Mouse (Mus musculus): ENCODE data around the gene Gm10382. TPM values are rescaled to one million over a fixed set of nuclear protein-coding genes. Genes with fewer than 3 reads are reported as not detected.
"Not testable (repeated sequence)": the region's sequence is repeated elsewhere in the genome, so short reads cannot be mapped to it uniquely, and the experiment has no call there.

Gene Gm10382
- polyA plus RNA-seq, 1 experiment from 2014 or later: 0.35 TPM

DNA sequence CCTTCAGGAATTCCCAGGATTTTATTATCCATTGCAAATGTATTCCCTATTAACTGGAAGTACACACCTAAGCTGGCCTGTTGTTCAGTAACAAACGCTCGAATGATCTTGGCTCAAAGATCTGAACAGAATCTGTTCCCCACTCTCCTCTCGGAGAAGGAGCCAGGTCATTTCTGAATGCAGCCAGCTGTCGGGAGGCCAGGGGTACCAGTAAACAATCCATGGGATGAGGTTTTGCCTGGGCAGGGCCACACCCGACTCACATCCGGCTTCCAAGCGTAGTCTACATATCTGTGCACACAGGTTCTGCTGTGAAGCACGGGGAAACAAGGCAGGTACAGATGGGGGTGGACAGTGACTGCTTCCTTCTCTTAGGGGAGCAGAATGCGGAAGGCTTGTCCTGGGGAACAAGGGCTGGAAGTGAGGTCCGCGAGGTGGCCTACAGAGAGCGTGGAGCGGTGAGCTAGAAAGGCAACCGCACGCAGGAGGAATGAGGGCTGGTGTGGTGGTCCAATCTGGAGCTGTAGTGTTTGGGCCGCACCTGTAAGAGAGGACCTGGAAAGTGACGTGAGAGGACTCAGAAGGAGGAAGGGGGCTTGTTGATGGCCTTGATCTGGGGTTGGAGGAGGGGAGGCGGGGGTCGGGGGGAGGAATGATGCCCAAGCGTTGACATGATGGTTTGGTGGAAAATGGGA lies 17.3 kb downstream of the Gm10382 start:
- WGBS (ENCODE audit: insufficient replicate concordance): under 1% methylated on average over 20 of the region's 20 CpGs
- Histone ChIP-seq H3K36me3 (replicated peaks) (no peaks in the 10 kb centered on the region), H3K9ac (peak overlapping the region; percentile 64), H3K4me1 (replicated peaks) (peaks cover 68% of the 10 kb centered on the region), H3K27me3 (peaks cover 16% of the 10 kb centered on the region), H3K4me3 (replicated peaks) (peak overlapping the region; percentile 65), H3K9me3 (replicated peaks) (no peaks in the 10 kb centered on the region), H3K4me2 (peak overlapping the region; percentile 96), H3K27ac (replicated peaks) (peak overlapping the region; percentile 88)
- peak; percentile 41 for ATAC-seq (ENCODE audit: insufficient read depth)

- peaks cover 68% of the 10 kb centered on the region for H3K4me1 ChIP-seq (replicated peaks)
- no peaks in the 10 kb centered on the region for H3K36me3 ChIP-seq (replicated peaks)
- no peak for ATAC-seq (ENCODE audit: insufficient read depth)
- 45% methylated on average over 13 of the region's 13 CpGs for WGBS (ENCODE audit: insufficient replicate concordance)
- H3K27me3 ChIP-seq: peaks cover 10% of the 10 kb centered on the region
- H3K9me3 ChIP-seq (replicated peaks): no peaks in the 10 kb centered on the region
- H3K27ac ChIP-seq (replicated peaks): peak overlapping the region; percentile 88
- peak overlapping the region; percentile 65 for H3K4me3 ChIP-seq (replicated peaks)
- H3K9ac ChIP-seq: peak overlapping the region; percentile 64
- peak overlapping the region; percentile 96 for H3K4me2 ChIP-seq
Observed at GRCm38 (mm10) chr5:125407020-125407830, 18.1 kb downstream of the Gm10382 start.

DNA sequence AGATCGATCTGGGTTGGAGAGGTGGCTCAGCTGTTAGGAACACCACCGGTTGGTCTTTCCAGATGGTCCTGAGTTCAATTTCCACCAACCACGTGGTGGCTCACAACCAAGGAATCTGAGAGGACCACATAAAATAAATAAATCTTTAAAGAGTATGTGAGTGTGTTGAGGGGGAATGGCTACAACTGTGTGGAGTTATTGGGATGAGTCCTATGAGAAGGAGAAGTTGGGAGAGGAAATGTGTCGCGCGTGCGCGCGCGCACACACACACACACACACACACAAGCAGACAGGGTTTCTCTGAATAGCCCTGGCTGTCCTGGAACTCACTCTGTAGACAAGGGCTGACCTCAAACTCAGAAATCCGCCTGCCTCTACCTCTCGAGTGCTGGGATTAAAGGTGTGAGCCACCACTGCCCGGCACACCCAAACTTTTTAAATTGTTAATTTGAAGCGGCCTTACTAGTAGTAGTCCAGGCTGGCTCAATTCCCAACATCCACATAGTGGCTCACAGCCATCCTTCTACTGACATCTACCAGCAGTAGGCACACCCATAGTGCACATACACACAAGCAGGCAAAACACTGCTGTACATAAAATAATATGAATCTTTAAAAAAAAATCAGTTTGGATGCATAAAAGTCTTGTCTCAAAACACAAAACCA lies 18.9 kb downstream of the Gm10382 start:
- 42% methylated on average over 14 of the region's 14 CpGs for WGBS (ENCODE audit: insufficient replicate concordance)
- H3K4me1 ChIP-seq (replicated peaks): peaks cover 63% of the 10 kb centered on the region
- peak overlapping the region; percentile 62 for H3K27ac ChIP-seq (replicated peaks)
- H3K27me3 ChIP-seq: peaks cover 2% of the 10 kb centered on the region
- no peaks in the 10 kb centered on the region for H3K9me3 ChIP-seq (replicated peaks)
- peaks cover 1% of the 10 kb centered on the region; the same call in 1 of the 2 replicates for H3K36me3 ChIP-seq (replicated peaks)
- no peak for ATAC-seq (ENCODE audit: insufficient read depth)
- peak overlapping the region; percentile 96 for H3K4me2 ChIP-seq
- no peak overlapping the region for H3K9ac ChIP-seq
- peak overlapping the region; percentile 51; the same call in 1 of the 2 replicates for H3K4me3 ChIP-seq (replicated peaks)

DNA sequence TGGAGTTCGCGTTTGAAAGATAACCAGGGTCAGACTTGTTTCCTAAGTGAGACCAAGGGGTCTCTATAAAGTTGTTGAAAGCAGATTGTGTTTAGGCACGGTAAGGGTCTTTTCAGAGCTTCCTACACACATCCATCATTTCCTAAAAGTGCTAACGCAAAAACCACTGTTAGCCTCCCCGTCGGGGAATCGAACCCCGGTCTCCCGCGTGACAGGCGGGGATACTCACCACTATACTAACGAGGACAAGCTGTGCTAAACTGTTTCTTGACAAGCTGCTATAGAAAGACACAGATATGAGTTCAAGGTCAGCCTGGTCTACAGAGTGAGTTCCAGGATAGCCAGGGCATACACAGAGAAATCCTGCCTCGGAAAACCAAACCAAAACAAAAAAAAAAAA lies 19.7 kb downstream of the Gm10382 start:
- peak overlapping the region; percentile 35 for H3K9ac ChIP-seq
- ATAC-seq (ENCODE audit: insufficient read depth): peak; percentile 70
- H3K4me2 ChIP-seq: peak overlapping the region; percentile 96
- H3K27me3 ChIP-seq: no peaks in the 10 kb centered on the region
- no peaks in the 10 kb centered on the region for H3K9me3 ChIP-seq (replicated peaks)
- peak overlapping the region; percentile 51 for H3K4me3 ChIP-seq (replicated peaks)
- H3K4me1 ChIP-seq (replicated peaks): peaks cover 55% of the 10 kb centered on the region
- H3K36me3 ChIP-seq (replicated peaks): peaks cover 9% of the 10 kb centered on the region
- H3K27ac ChIP-seq (replicated peaks): peak overlapping the region; percentile 63
- WGBS (ENCODE audit: insufficient replicate concordance): under 1% methylated on average over 13 of the region's 13 CpGs

DNA sequence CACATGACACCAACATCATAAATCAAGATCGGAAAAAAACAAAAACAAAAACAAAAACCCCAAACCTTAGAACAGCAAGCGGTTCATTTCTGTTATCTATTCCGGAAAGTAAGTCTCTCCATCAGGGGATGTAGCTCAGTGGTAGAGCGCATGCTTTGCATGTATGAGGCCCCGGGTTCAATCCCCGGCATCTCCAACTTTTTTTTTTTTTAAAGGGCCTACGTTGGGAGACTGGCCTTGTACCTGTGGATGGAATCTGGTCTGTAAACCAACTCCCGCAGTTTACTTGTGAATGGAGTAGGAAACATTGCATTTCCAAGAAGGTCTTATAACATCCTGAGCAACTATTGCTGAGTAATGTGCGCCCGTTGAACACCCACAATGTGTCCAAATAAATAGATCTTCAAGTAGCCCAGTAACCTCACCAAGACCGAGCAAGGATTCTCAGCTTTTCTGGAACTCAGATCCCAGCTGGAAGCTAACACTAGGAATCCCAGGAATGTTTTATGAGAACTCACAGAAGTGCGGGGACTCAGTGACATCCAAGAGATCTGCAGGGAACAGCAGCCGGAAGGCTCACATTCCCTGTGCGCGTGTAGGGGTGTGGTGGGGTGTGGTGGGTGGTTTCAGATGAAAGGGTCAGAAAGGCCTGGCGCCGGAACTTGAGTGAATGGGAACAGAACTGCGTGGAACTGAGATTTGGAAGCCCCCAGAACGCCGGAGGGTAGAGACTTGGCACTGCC lies 20.4 kb downstream of the Gm10382 start:
- 17% methylated on average over 20 of the region's 20 CpGs for WGBS (ENCODE audit: insufficient replicate concordance)
- ATAC-seq (ENCODE audit: insufficient read depth): peak; percentile 40; the same call in 1 of the 2 replicates
- H3K9ac ChIP-seq: peak overlapping the region; percentile 35
- peak overlapping the region; percentile 96 for H3K4me2 ChIP-seq
- H3K4me3 ChIP-seq (replicated peaks): peak overlapping the region; percentile 51
- H3K9me3 ChIP-seq (replicated peaks): no peaks in the 10 kb centered on the region
- H3K36me3 ChIP-seq (replicated peaks): peaks cover 15% of the 10 kb centered on the region
- H3K27ac ChIP-seq (replicated peaks): peak overlapping the region; percentile 63
- peaks cover 52% of the 10 kb centered on the region for H3K4me1 ChIP-seq (replicated peaks)
- H3K27me3 ChIP-seq: no peaks in the 10 kb centered on the region

DNA sequence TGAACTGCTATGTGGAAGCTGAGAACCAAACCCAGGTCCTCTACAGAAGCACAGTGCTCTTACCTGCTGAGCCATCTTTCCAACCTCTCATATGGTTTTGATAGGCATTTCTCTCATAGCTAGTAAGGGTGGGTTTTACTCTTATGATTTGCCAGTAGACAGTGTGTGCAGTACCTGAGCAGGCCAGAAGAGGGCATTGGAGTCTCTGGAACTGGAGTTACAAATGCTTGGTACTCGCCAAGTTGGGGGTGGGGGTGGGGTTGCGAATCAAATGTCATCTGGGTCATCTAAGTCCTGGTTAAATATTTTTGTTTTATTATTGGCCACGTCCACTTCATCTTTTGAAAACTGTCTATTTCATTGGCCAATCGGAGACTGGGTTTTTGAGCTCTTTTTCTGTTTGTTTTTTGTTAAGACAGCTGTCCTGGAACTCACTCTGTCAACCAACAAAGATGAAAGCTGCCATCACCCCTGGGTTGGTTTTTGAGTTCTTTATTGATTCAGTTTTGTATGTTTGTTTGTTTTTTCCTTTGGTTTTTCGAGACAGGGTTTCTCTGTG lies 22.9 kb downstream of the Gm10382 start:
- H3K27me3 ChIP-seq: no peaks in the 10 kb centered on the region
- no peak overlapping the region for H3K27ac ChIP-seq (replicated peaks)
- peaks cover 40% of the 10 kb centered on the region for H3K36me3 ChIP-seq (replicated peaks)
- H3K9ac ChIP-seq: no peak overlapping the region
- no peak for ATAC-seq (ENCODE audit: insufficient read depth)
- H3K4me2 ChIP-seq: no peak overlapping the region
- WGBS (ENCODE audit: insufficient replicate concordance): 46% methylated on average over 5 of the region's 5 CpGs
- H3K4me1 ChIP-seq (replicated peaks): peaks cover 34% of the 10 kb centered on the region
- no peaks in the 10 kb centered on the region for H3K9me3 ChIP-seq (replicated peaks)
- no peak overlapping the region for H3K4me3 ChIP-seq (replicated peaks)

DNA sequence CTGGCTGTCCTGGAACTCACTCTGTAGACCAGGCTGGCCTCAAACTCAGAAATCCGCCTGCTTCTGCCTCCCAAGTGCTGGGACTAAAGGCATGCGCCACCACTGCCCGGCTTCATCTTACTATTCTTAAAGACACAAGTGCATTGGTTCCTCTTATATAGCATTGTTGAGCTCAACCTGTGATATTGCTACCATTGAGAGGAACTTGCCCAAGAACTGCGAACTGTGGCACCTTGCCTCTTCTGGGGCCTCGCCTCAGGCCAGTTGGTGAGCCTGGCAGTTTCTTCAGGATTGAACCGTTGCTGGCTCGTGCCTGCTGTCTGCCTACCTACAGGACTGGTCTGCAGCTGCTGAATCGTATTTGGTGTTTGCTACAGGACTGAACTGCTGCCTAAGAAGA lies 23.4 kb downstream of the Gm10382 start:
- H3K36me3 ChIP-seq (replicated peaks): peaks cover 45% of the 10 kb centered on the region
- peaks cover 29% of the 10 kb centered on the region for H3K4me1 ChIP-seq (replicated peaks)
- not testable (repeated sequence) for H3K4me2 ChIP-seq; H3K9me3 ChIP-seq (replicated peaks); H3K27me3 ChIP-seq; H3K4me3 ChIP-seq (replicated peaks); H3K9ac ChIP-seq; H3K27ac ChIP-seq (replicated peaks); ATAC-seq (ENCODE audit: insufficient read depth)
- WGBS (ENCODE audit: insufficient replicate concordance): 67% methylated on average over 8 of the region's 8 CpGs

DNA sequence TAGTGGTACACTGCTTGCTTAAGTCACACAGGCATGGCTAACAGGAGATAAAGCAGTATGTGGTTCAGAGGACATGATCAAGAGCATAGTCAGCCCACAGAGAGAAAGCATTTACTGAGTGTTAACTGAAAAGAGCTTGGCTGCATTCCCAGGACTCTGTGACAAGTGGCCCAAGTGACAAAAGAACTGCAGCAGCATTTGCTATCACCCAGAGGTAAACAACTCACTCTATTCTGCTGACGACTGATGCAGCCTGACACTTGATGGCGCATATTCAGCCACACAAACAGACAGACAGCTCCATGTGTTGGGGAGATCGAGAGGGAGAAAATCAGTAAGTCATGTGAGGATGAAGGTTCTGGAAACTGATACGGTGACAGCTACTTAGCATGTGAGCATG lies 24.6 kb downstream of the Gm10382 start:
- Histone ChIP-seq H3K4me1 (replicated peaks) (peaks cover 17% of the 10 kb centered on the region), H3K4me3 (replicated peaks) (no peak overlapping the region), H3K9me3 (replicated peaks) (no peaks in the 10 kb centered on the region), H3K9ac (no peak overlapping the region), H3K27me3 (no peaks in the 10 kb centered on the region), H3K36me3 (replicated peaks) (peaks cover 57% of the 10 kb centered on the region), H3K4me2 (no peak overlapping the region), H3K27ac (replicated peaks) (no peak overlapping the region)
- ATAC-seq (ENCODE audit: insufficient read depth): no peak
- 70% methylated on average over 4 of the region's 4 CpGs for WGBS (ENCODE audit: insufficient replicate concordance)

DNA sequence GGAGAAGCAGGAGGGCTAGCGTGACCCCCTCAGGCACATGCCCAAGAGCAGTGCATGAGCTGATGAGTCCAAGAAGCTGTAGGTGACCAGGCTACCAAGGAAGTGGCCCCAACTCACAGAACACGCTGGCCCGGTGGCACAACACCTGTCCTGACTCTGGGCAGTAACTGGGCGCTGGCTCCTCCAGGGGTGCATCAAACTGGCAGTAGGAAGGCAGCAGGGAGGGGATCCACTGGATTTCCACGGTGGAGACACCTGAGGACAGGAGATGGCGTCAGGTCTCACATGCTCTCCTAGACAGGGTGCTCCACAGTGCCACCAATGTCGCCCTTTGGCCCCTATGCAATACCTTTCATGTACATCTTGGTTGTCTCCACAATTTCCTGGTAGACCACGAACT lies 27.1 kb downstream of the Gm10382 start:
- Histone ChIP-seq H3K4me3 (replicated peaks) (no peak overlapping the region), H3K9me3 (replicated peaks) (no peaks in the 10 kb centered on the region), H3K27me3 (no peaks in the 10 kb centered on the region), H3K27ac (replicated peaks) (no peak overlapping the region), H3K36me3 (replicated peaks) (peaks cover 79% of the 10 kb centered on the region), H3K4me1 (replicated peaks) (no peaks in the 10 kb centered on the region), H3K9ac (no peak overlapping the region), H3K4me2 (no peak overlapping the region)
- no peak for ATAC-seq (ENCODE audit: insufficient read depth)
- 80% methylated on average over 8 of the region's 8 CpGs for WGBS (ENCODE audit: insufficient replicate concordance)

GRCm38 (mm10) chr5:125418636-125419035 lies 29.5 kb downstream of the Gm10382 start:
- Histone ChIP-seq H3K27ac (replicated peaks) (no peak overlapping the region), H3K4me2 (no peak overlapping the region), H3K4me3 (replicated peaks) (no peak overlapping the region), H3K36me3 (replicated peaks) (peaks cover 96% of the 10 kb centered on the region), H3K9ac (no peak overlapping the region), H3K27me3 (no peaks in the 10 kb centered on the region), H3K4me1 (replicated peaks) (no peaks in the 10 kb centered on the region), H3K9me3 (replicated peaks) (no peaks in the 10 kb centered on the region)
- 81% methylated on average over 12 of the region's 12 CpGs for WGBS (ENCODE audit: insufficient replicate concordance)
- no peak for ATAC-seq (ENCODE audit: insufficient read depth)
